Mouse (Mus musculus) limb, embryonic 10.5 days (tissue): ENCODE data around the gene Shank1. TPM values are rescaled to one million over a fixed set of nuclear protein-coding genes. Genes with fewer than 3 reads are reported as not detected.

ENCODE experiments used
- DNase-seq: peaks from one replicate; pipeline ENCODE4 v3.0.0-alpha.2; 2017; ENCODE audit warnings: low spot score
- H3K27ac ChIP-seq: fragments of 300-500 bp; sonication (generic); 2 replicates; pipeline ENCODE4 v1.5.1; 2016; ENCODE audit warnings: mild to moderate bottlenecking
- H3K27me3 ChIP-seq: fragments of 300-500 bp; sonication (generic); 2 replicates; pipeline ENCODE4 v1.6.1; 2016; ENCODE audit warnings: low read depth, mild to moderate bottlenecking; ENCODE audit not compliant: poor library complexity, severe bottlenecking
- H3K36me3 ChIP-seq: fragments of 300-500 bp; sonication (generic); 2 replicates; pipeline ENCODE4 v1.6.1; 2016; ENCODE audit warnings: mild to moderate bottlenecking, moderate library complexity
- H3K4me1 ChIP-seq: fragments of 300-500 bp; sonication (generic); 2 replicates; pipeline ENCODE4 v1.6.1; 2016
- H3K4me3 ChIP-seq: fragments of 300-500 bp; sonication (generic); 2 replicates; pipeline ENCODE4 v1.5.1; 2016; ENCODE audit warnings: mild to moderate bottlenecking, moderate library complexity
- H3K9me3 ChIP-seq: fragments of 300-500 bp; sonication (generic); replicated peaks from 2 replicates; pipeline ENCODE4 v1.6.1; 2016; ENCODE audit warnings: mild to moderate bottlenecking
- WGBS: fragments of 180-500 bp; shearing (Covaris S2); methylation state at CpG from one replicate; pipeline ENCODE4 v1.1.7; 2016; 5-methylcytosine and 5-hydroxymethylcytosine counted together
- polyA plus RNA-seq: library from polyadenylated mRNA; unstranded; fragments of >200 nt; fragmentation: Nextera tagmentation; extraction: Ambion mirVana; gene quantifications from 2 replicates; pipeline ENCODE4 v1.2.1, GENCODE M21; 2016

Shank1 gene
- polyA plus RNA-seq, 1 experiment from 2014 or later = 0.40 TPM

GRCm38 (mm10) chr7:44307261-44308020 is 2.6 kb upstream of the Shank1 start:
- DNase-seq = no peak
- Histone ChIP-seq H3K27ac (no peak overlapping the region), H3K4me3 (no peak overlapping the region), H3K27me3 (peaks cover 67% of the 10 kb centered on the region), H3K4me1 (peaks cover 59% of the 10 kb centered on the region), H3K36me3 (no peaks in the 10 kb centered on the region), H3K9me3 (no peaks in the 10 kb centered on the region)
- 22% methylated on average over 9 of the region's 9 CpGs for WGBS

GRCm38 (mm10) chr7:44310285-44310877 is 328 bp downstream of the Shank1 start:
- Histone ChIP-seq H3K27me3 (peaks cover 81% of the 10 kb centered on the region), H3K9me3 (no peaks in the 10 kb centered on the region), H3K4me1 (peaks cover 53% of the 10 kb centered on the region), H3K27ac (peak overlapping the region; percentile 75), H3K4me3 (peak overlapping the region; percentile 61), H3K36me3 (no peaks in the 10 kb centered on the region)
- 1% methylated on average over 40 of the region's 40 CpGs for WGBS
- DNase-seq = peak; percentile 56

- peaks cover 78% of the 10 kb centered on the region for H3K27me3 ChIP-seq
- peaks cover 46% of the 10 kb centered on the region for H3K4me1 ChIP-seq
- H3K36me3 ChIP-seq = no peaks in the 10 kb centered on the region
- no peaks in the 10 kb centered on the region for H3K9me3 ChIP-seq
- WGBS = under 1% methylated on average over 38 of the region's 38 CpGs
- H3K27ac ChIP-seq = peak overlapping the region; percentile 75
- DNase-seq = peak; percentile 56
- H3K4me3 ChIP-seq = peak overlapping the region; percentile 61
Measured at GRCm38 (mm10) chr7:44310878-44311712, 1.0 kb downstream of the Shank1 start.

GRCm38 (mm10) chr7:44311713-44312304 is 1.8 kb downstream of the Shank1 start:
- WGBS = 14% methylated on average over 6 of the region's 6 CpGs
- Histone ChIP-seq H3K27me3 (peaks cover 71% of the 10 kb centered on the region), H3K4me3 (peak overlapping the region; percentile 61)

GRCm38 (mm10) chr7:44312484-44312883 is 2.4 kb downstream of the Shank1 start:
- Histone ChIP-seq H3K27me3 (peaks cover 64% of the 10 kb centered on the region), H3K9me3 (no peaks in the 10 kb centered on the region), H3K4me3 (no peak overlapping the region), H3K27ac (no peak overlapping the region), H3K4me1 (peaks cover 33% of the 10 kb centered on the region), H3K36me3 (no peaks in the 10 kb centered on the region)
- WGBS = 56% methylated on average over 16 of the region's 16 CpGs
- no peak for DNase-seq

More at GRCm38 (mm10) chr7:44311713-44312304, 1.8 kb downstream of the Shank1 start:
- DNase-seq = no peak
- Histone ChIP-seq H3K4me1 (peaks cover 39% of the 10 kb centered on the region), H3K9me3 (no peaks in the 10 kb centered on the region), H3K27ac (no peak overlapping the region), H3K36me3 (no peaks in the 10 kb centered on the region)

- Histone ChIP-seq H3K27ac (no peak overlapping the region), H3K27me3 (peaks cover 10% of the 10 kb centered on the region), H3K4me1 (no peaks in the 10 kb centered on the region), H3K36me3 (no peaks in the 10 kb centered on the region), H3K9me3 (no peaks in the 10 kb centered on the region), H3K4me3 (no peak overlapping the region)
- WGBS = 39% methylated on average over 4 of the region's 4 CpGs
- DNase-seq = no peak
Measured at GRCm38 (mm10) chr7:44317913-44318312, 7.9 kb downstream of the Shank1 start.

- 49% methylated on average over 8 of the region's 8 CpGs for WGBS
- no peaks in the 10 kb centered on the region for H3K4me1 ChIP-seq
- peaks cover 7% of the 10 kb centered on the region; the same call in 1 of the 2 replicates for H3K27me3 ChIP-seq
- DNase-seq = no peak
- no peaks in the 10 kb centered on the region for H3K36me3 ChIP-seq
- no peak overlapping the region for H3K27ac ChIP-seq
- no peak overlapping the region for H3K4me3 ChIP-seq
- no peaks in the 10 kb centered on the region for H3K9me3 ChIP-seq
Measured at GRCm38 (mm10) chr7:44320886-44321285, 10.8 kb downstream of the Shank1 start.

GRCm38 (mm10) chr7:44322290-44322689 is 12.2 kb downstream of the Shank1 start:
- no peak overlapping the region for H3K4me3 ChIP-seq
- peaks cover 21% of the 10 kb centered on the region; the same call in 1 of the 2 replicates for H3K27me3 ChIP-seq
- no peak overlapping the region for H3K27ac ChIP-seq
- H3K9me3 ChIP-seq = no peaks in the 10 kb centered on the region
- H3K4me1 ChIP-seq = peaks cover 7% of the 10 kb centered on the region; the same call in 1 of the 2 replicates
- no peak for DNase-seq
- no peaks in the 10 kb centered on the region for H3K36me3 ChIP-seq
- 80% methylated on average over 1 of the region's 1 CpGs for WGBS

- no peak overlapping the region for H3K4me3 ChIP-seq
- H3K36me3 ChIP-seq = no peaks in the 10 kb centered on the region
- no peak overlapping the region for H3K27ac ChIP-seq
- H3K27me3 ChIP-seq = peaks cover 34% of the 10 kb centered on the region; the same call in 1 of the 2 replicates
- no peaks in the 10 kb centered on the region for H3K9me3 ChIP-seq
- WGBS = 49% methylated on average over 6 of the region's 6 CpGs
- DNase-seq = no peak
- peaks cover 7% of the 10 kb centered on the region; the same call in 1 of the 2 replicates for H3K4me1 ChIP-seq
Measured at GRCm38 (mm10) chr7:44326614-44327013, 16.6 kb downstream of the Shank1 start.

GRCm38 (mm10) chr7:44332336-44332735 is 22.3 kb downstream of the Shank1 start:
- no peak for DNase-seq
- 68% methylated on average over 3 of the region's 3 CpGs for WGBS
- Histone ChIP-seq H3K9me3 (no peaks in the 10 kb centered on the region), H3K4me3 (no peak overlapping the region), H3K4me1 (peaks cover 12% of the 10 kb centered on the region), H3K27me3 (peaks cover 61% of the 10 kb centered on the region), H3K27ac (no peak overlapping the region), H3K36me3 (no peaks in the 10 kb centered on the region)

GRCm38 (mm10) chr7:44334139-44334538 is 24.1 kb downstream of the Shank1 start:
- Histone ChIP-seq H3K9me3 (no peaks in the 10 kb centered on the region), H3K4me3 (no peak overlapping the region)

GRCm38 (mm10) chr7:44335031-44335878 is 25.2 kb downstream of the Shank1 start:
- H3K27me3 ChIP-seq = peaks cover 83% of the 10 kb centered on the region
- 4% methylated on average over 34 of the region's 40 CpGs for WGBS
- H3K4me1 ChIP-seq = peaks cover 12% of the 10 kb centered on the region
- peak overlapping the region; percentile 51 for H3K4me3 ChIP-seq
- no peaks in the 10 kb centered on the region for H3K9me3 ChIP-seq
- no peaks in the 10 kb centered on the region for H3K36me3 ChIP-seq
- H3K27ac ChIP-seq = no peak overlapping the region
- DNase-seq = peak; percentile 82

More at GRCm38 (mm10) chr7:44334139-44334538, 24.1 kb downstream of the Shank1 start:
- peaks cover 72% of the 10 kb centered on the region for H3K27me3 ChIP-seq
- no peak overlapping the region for H3K27ac ChIP-seq
- peaks cover 12% of the 10 kb centered on the region for H3K4me1 ChIP-seq
- 63% methylated on average over 14 of the region's 14 CpGs for WGBS
- no peak for DNase-seq
- H3K36me3 ChIP-seq = no peaks in the 10 kb centered on the region
